Mouse (Mus musculus) limb, embryonic 12.5 days (tissue): ENCODE results near the gene Ankrd61. TPM values are rescaled to one million over a fixed set of nuclear protein-coding genes. Genes with fewer than 3 reads are reported as not detected.
A peak's percentile ranks its signal among the peaks of the same experiment; 100 is the strongest.

Experiments
- ATAC-seq: fragments of 200-750 bp; cut with Nextera tagmentation; 2 replicates; pipeline ENCODE4 v1.8.0; 2017; ENCODE audit warnings: low read depth, moderate TSS enrichment; ENCODE audit not compliant: insufficient number of reproducible peaks, insufficient read depth, low FRiP score, low TSS enrichment
- H3K27ac ChIP-seq: fragments of 300-500 bp; sonication (generic); 2 replicates; pipeline ENCODE4 v1.5.1; 2016; ENCODE audit warnings: mild to moderate bottlenecking, moderate library complexity
- H3K27me3 ChIP-seq: fragments of 300-500 bp; sonication (generic); 2 replicates; pipeline ENCODE4 v1.6.1; 2016; ENCODE audit warnings: mild to moderate bottlenecking, moderate library complexity
- H3K36me3 ChIP-seq: fragments of 300-500 bp; sonication (generic); 2 replicates; pipeline ENCODE4 v1.6.1; 2016; ENCODE audit warnings: mild to moderate bottlenecking, moderate library complexity
- H3K4me1 ChIP-seq: fragments of 300-500 bp; sonication (generic); replicated peaks from 2 replicates; pipeline ENCODE4 v1.6.1; 2016
- H3K4me2 ChIP-seq: fragments of 300-500 bp; sonication (generic); 2 replicates; pipeline ENCODE4 v1.6.1; 2016; ENCODE audit warnings: mild to moderate bottlenecking, moderate library complexity
- H3K4me3 ChIP-seq: fragments of 300-500 bp; sonication (generic); replicated peaks from 2 replicates; pipeline ENCODE4 v1.5.1; 2016; ENCODE audit warnings: mild to moderate bottlenecking
- H3K9ac ChIP-seq: fragments of 300-500 bp; sonication (generic); replicated peaks from 2 replicates; pipeline ENCODE4 v1.6.1; 2016; ENCODE audit warnings: mild to moderate bottlenecking, moderate library complexity
- H3K9me3 ChIP-seq: fragments of 300-500 bp; sonication (generic); 2 replicates; pipeline ENCODE4 v1.6.1; 2016; ENCODE audit warnings: mild to moderate bottlenecking, moderate library complexity
- WGBS: fragments of 180-500 bp; shearing (Covaris S2); methylation state at CpG from one replicate; pipeline ENCODE4 v1.1.7; 2016; 5-methylcytosine and 5-hydroxymethylcytosine counted together
- polyA plus RNA-seq: library from polyadenylated mRNA; unstranded; fragments of >200 nt; fragmentation: Nextera tagmentation; extraction: Ambion mirVana; gene quantifications from 2 replicates; pipeline ENCODE4 v1.2.1, GENCODE M21; 2016

Ankrd61 gene
- polyA plus RNA-seq, 1 experiment from 2014 or later: 0.38 TPM

DNA sequence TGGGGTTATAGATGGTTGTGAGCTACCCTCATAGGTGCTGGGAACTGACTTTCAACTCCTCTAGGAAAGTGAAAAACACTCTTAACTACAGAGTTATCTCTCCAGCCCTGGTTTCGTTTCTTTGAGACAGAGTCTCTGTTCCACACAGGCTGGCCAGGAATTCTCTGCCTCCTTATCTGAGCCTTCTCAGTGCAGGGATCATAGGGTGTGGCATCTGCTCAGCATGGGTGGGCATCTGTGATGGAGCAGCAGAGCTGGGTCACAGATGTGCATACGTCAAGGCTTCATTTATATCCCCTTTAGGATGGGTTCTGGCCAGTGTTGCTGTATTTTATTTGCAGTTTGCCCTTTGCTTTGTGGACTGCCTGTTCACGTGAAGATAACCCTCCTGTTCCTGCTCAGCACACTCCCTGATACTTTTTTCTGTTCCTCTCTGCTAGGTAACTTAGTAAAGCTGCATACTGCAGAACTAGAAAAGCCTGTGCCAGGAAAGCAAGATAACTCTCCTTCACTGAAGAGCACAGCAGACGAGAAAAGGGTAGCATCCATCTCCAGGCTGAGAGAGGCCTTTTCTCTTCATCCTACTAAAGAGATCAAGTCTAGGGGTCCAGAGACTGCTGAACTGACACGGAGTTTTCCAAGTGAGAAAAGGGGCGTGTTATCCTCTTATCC lies 27.4 kb upstream of the Ankrd61 start:
- peaks cover 90% of the 10 kb centered on the region for H3K36me3 ChIP-seq
- H3K9me3 ChIP-seq: no peaks in the 10 kb centered on the region
- no peak overlapping the region for H3K9ac ChIP-seq
- H3K4me3 ChIP-seq: no peak overlapping the region
- WGBS: 89% methylated on average over 6 of the region's 6 CpGs
- no peak for ATAC-seq
- no peaks in the 10 kb centered on the region for H3K4me1 ChIP-seq
- no peak overlapping the region for H3K27ac ChIP-seq
- H3K4me2 ChIP-seq: no peak overlapping the region
- H3K27me3 ChIP-seq: no peaks in the 10 kb centered on the region

DNA sequence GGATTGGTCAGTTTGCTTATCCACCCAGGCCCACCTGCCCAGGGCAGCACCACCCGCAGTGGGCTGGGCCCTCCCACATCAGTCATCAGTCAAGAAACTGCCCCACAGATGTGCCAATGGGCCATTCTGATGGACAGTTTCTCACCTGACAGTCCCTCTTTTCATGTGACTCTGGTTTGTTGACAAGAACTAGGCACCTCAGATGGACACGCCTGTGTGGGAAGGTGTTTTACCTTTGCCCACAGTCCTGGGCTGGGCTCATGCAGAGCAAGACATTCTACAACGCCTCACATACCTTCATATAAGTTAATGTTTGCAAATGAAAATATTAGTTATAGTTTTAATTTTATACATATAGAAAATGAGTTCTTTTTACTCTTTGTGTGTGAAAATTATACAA lies 20.6 kb upstream of the Ankrd61 start:
- Histone ChIP-seq H3K9ac (no peak overlapping the region), H3K27ac (no peak overlapping the region), H3K4me3 (no peak overlapping the region), H3K4me2 (no peak overlapping the region), H3K27me3 (no peaks in the 10 kb centered on the region), H3K36me3 (peaks cover 79% of the 10 kb centered on the region), H3K4me1 (no peaks in the 10 kb centered on the region), H3K9me3 (no peaks in the 10 kb centered on the region)
- ATAC-seq: no peak
- 94% methylated on average over 3 of the region's 3 CpGs for WGBS

- no peaks in the 10 kb centered on the region for H3K9me3 ChIP-seq
- 59% methylated on average over 5 of the region's 5 CpGs for whole genome bisulfite sequencing
- H3K27ac ChIP-seq: no peak overlapping the region
- H3K27me3 ChIP-seq: no peaks in the 10 kb centered on the region
- no peak overlapping the region for H3K4me2 ChIP-seq
- H3K36me3 ChIP-seq: peaks cover 72% of the 10 kb centered on the region
- no peaks in the 10 kb centered on the region for H3K4me1 ChIP-seq
- no peak overlapping the region for H3K9ac ChIP-seq
- no peak for ATAC-seq
- H3K4me3 ChIP-seq: no peak overlapping the region
Measured at GRCm38 (mm10) chr5:143917418-143917817, 19.9 kb upstream of the Ankrd61 start.

DNA sequence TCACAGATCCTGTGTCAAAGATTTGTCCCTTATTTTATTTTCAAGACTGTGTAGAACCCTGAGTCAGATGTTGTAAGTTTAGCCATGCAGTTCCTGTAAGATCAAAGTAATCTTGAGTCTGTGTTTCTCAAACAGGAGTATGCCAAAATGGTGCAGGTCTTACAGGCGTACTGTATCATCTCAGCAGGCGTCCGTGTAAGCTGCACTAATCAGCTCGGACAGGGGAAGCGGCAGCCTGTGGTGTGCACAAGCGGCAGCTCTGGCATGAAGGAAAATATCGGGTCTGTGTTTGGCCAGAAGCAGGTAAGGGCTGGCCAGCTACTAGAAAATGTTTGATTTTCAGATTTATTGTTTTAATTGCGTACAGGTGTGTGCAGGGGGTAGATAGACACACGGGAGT lies 18.7 kb upstream of the Ankrd61 start:
- Histone ChIP-seq H3K27me3 (no peaks in the 10 kb centered on the region), H3K27ac (no peak overlapping the region), H3K9me3 (no peaks in the 10 kb centered on the region), H3K9ac (no peak overlapping the region), H3K4me3 (no peak overlapping the region), H3K4me1 (no peaks in the 10 kb centered on the region), H3K4me2 (no peak overlapping the region), H3K36me3 (peaks cover 63% of the 10 kb centered on the region)
- ATAC-seq: no peak
- WGBS: 89% methylated on average over 9 of the region's 9 CpGs

DNA sequence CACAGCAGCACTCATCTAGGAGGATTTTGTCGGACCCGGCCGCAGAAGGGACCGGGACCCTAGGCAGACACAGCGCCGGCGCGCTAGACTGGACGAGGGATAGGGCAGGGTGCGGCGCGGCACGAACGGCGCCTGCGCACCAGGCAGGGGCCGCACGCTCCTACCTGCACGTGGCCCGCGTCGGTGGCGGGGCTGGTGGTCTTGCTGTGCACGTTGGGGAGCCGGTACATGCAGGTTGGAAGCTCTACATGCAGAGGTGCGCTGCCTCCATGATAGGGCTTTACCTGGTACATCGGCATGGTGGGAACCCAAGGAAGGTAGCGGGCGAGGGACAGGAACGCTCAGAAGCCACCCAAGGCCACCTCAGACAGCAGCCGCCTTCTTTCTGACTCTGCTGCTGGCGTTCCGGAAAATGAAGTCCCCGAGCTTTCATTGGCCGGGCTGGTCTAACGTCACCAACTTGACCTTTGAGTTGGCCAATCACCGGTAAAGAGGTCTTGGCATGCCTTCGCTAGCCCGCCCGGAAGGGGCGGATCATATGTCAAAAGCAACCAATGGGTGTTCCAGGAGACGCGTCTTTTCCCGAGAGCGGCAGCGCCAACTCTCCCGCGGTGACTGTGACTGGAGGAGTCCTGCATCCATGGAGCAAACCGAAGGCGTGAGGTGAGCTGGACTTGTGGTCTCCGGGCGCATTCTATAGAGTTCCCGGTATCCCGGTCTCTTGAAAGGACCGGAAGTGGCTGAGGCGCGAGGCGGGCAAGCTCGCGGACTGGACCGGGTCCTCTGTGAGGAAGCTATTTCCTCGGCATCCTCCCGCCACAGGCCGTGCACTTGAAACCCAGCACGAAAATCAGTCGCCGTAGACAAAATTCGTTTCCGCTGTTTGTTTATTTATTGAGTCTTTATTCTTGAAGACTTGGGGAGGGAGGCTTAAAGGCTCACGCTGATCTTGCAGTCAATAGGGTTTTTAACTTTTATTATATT lies 12.2 kb upstream of the Ankrd61 start, which contains the start of the genes Aimp2 and Pms2:
TSS of gene Aimp2 (minus strand) at position 431 of the 984 bp plus-strand sequence.
TSS of gene Pms2 (plus strand) at position 548 of the 984 bp plus-strand sequence.
- Histone ChIP-seq H3K9ac (peak within 1 kb of the TSS; percentile 63), H3K9me3 (no peaks in the 10 kb centered on the region), H3K4me2 (peak within 1 kb of the TSS; percentile 67), H3K27me3 (no peaks in the 10 kb centered on the region), H3K27ac (peak within 1 kb of the TSS; percentile 84), H3K4me3 (peak within 1 kb of the TSS; percentile 75), H3K4me1 (peaks cover 18% of the 10 kb centered on the region), H3K36me3 (peaks cover 30% of the 10 kb centered on the region)
- peak; percentile 99 for ATAC-seq
- under 1% methylated on average over 70 of the region's 70 CpGs for WGBS

GRCm38 (mm10) chr5:143908926-143909325 lies 11.4 kb upstream of the Ankrd61 start:
- Histone ChIP-seq H3K36me3 (peaks cover 32% of the 10 kb centered on the region), H3K27me3 (no peaks in the 10 kb centered on the region)
- no peak for ATAC-seq

DNA sequence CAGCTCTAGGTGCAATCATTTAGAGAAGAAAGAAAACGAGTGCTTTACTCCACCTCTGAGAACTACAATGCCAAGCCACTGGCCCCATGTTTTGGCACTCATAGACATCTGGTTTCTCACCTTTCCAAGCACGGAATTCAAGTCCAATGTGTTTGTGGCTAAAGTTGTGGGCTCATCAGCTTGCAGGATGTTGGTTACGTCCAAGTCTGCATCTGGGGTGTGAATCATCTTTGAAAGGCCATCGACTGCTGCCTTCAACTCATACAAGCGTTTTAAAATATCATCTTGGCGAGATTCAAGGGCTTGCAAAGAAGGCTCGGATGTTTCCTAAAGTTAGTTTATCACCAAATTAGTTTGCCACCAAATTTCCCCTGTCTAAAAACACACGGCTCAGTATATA lies 8.9 kb upstream of the Ankrd61 start:
- H3K36me3 ChIP-seq: peaks cover 52% of the 10 kb centered on the region
- H3K9ac ChIP-seq: no peak overlapping the region
- no peaks in the 10 kb centered on the region for H3K27me3 ChIP-seq
- H3K4me1 ChIP-seq: peaks cover 18% of the 10 kb centered on the region
- no peak overlapping the region for H3K4me3 ChIP-seq
- H3K4me2 ChIP-seq: no peak overlapping the region
- no peaks in the 10 kb centered on the region for H3K9me3 ChIP-seq
- no peak overlapping the region for H3K27ac ChIP-seq
- WGBS: 81% methylated on average over 8 of the region's 8 CpGs
- no peak for ATAC-seq

More at GRCm38 (mm10) chr5:143908926-143909325, 11.4 kb upstream of the Ankrd61 start:
- Histone ChIP-seq H3K4me1 (peaks cover 18% of the 10 kb centered on the region), H3K4me3 (peak overlapping the region; percentile 75), H3K27ac (peak overlapping the region; percentile 84), H3K9ac (peak overlapping the region; percentile 63), H3K9me3 (no peaks in the 10 kb centered on the region), H3K4me2 (peak overlapping the region; percentile 67)
- WGBS: 3% methylated on average over 9 of the region's 9 CpGs

DNA sequence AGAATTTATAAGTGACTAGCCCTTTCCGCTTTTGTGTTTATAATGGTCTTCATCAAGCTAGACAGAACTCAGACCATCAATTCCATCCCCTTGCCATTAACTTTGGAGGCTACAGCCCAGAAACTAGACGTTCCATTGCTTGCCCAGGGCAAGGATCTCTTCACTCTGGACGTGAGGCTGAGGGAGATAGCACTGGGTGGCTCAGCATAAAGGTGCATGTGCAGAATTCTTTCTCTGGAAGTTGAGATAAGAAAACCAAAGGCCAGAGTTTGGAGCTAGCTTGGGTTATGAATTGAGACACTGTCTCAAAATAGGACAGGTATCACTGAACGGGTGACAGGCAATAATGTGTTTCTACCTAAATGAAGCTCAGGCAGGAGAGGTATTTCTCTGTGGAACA lies 6.3 kb upstream of the Ankrd61 start:
- 87% methylated on average over 4 of the region's 4 CpGs for WGBS
- Histone ChIP-seq H3K4me2 (no peak overlapping the region), H3K9me3 (no peaks in the 10 kb centered on the region), H3K4me3 (no peak overlapping the region), H3K9ac (no peak overlapping the region), H3K27ac (no peak overlapping the region), H3K4me1 (peaks cover 9% of the 10 kb centered on the region), H3K27me3 (no peaks in the 10 kb centered on the region), H3K36me3 (peaks cover 79% of the 10 kb centered on the region)
- ATAC-seq: no peak

DNA sequence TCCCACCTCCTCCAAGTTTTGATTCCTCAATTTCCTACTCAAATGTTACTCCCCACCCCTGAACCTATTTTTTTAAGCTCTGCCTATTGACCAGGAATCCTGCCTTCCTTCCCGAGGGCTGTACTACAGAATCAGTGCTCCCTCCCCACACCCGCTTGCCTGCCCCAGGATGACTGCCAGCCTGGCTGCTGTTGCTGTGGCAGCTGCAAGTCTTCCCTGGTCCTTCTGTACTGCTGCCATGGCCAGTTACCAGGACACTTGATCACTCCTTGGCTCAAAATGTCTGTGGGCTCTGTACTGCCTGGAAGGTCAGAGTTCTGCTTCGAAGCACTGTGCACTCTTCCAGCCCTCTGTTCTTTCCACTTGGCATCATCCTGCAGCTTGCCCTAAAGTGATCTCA lies 4.6 kb upstream of the Ankrd61 start:
- WGBS: 92% methylated on average over 3 of the region's 3 CpGs
- no peak overlapping the region for H3K9ac ChIP-seq
- no peaks in the 10 kb centered on the region for H3K4me1 ChIP-seq
- no peak overlapping the region for H3K4me2 ChIP-seq
- peaks cover 96% of the 10 kb centered on the region for H3K36me3 ChIP-seq
- H3K27me3 ChIP-seq: no peaks in the 10 kb centered on the region
- ATAC-seq: no peak
- no peaks in the 10 kb centered on the region for H3K9me3 ChIP-seq
- H3K4me3 ChIP-seq: no peak overlapping the region
- H3K27ac ChIP-seq: no peak overlapping the region

DNA sequence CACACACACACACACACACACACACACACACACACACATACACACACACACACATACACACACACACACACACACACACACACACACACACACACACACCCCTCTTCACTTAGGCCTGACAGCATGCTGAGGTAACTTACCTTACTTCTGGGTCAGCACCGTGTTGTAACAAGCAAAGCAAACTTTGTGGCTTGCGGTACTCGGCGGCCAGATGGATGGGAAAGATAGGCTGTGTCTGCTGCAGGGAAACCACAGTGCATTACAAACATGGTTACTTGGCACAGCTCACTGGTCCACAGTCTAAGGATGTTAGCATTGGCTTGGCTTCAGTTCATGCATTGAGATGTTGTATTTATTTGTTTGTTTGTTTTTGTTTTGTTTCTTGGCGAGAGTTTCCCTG lies 4.1 kb downstream of the Ankrd61 start:
- Histone ChIP-seq H3K4me2 (no peak overlapping the region), H3K4me1 (no peaks in the 10 kb centered on the region), H3K27ac (no peak overlapping the region), H3K36me3 (peaks cover 82% of the 10 kb centered on the region), H3K9me3 (no peaks in the 10 kb centered on the region), H3K4me3 (no peak overlapping the region), H3K27me3 (no peaks in the 10 kb centered on the region), H3K9ac (no peak overlapping the region)
- ATAC-seq: no peak
- 78% methylated on average over 5 of the region's 5 CpGs for WGBS

- no peak for ATAC-seq
- Histone ChIP-seq H3K27me3 (no peaks in the 10 kb centered on the region), H3K4me1 (no peaks in the 10 kb centered on the region), H3K4me2 (no peak overlapping the region), H3K27ac (no peak overlapping the region), H3K9ac (no peak overlapping the region), H3K9me3 (no peaks in the 10 kb centered on the region), H3K4me3 (no peak overlapping the region), H3K36me3 (peaks cover 82% of the 10 kb centered on the region)
- WGBS: 76% methylated on average over 9 of the region's 9 CpGs
Measured at GRCm38 (mm10) chr5:143892255-143892886, 5.1 kb downstream of the Ankrd61 start.
